Mouse (Mus musculus): Measurements from ENCODE around the gene Slc9a1.

Gene Slc9a1

DNA sequence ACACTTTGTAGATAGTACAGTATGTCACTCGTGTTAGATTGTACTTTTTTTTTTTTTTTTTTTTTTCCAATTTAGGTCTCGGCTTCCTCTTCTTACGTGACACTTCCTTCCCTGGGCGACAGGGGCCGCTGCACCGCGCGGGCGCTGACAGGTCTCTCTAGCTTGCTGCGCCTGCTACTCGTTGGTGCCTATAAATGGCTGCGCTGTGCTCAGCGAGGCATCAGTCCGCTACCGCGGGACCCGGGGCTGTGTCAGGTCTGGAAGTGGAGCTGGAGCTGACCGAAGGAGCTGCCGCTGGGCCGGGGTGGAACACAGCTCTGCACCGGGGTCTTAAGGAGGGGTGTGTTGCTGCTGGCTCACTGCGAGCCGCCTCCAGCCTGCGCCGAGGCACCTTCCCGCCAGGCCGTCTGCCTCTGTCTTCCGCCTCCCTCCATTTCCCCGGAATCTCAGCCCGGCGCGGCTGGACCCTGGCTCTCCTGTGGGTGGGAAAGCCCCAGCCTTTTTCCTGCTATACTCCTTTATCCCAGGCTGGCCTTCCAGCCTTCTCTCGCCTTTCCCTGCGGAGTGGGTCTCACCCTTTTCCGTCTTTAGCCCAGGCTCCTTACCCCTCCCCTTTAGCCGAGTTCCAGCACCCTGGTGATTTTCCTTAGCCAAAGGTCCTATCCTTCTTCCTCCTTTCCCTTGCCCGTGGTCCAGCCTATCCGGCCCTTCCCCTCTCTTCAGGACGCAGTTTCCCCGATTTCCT is at the start of gene Slc9a1:
Gene Slc9a1, plus strand, starts transcription at position 154 of the 745 bp plus-strand sequence.
- DNase-seq (ENCODE audit: low read depth, low spot score) = peak; percentile 88

GRCm38 (mm10) chr4:133328129-133328528 is 41.4 kb upstream of the Slc9a1 start:
- no peak for DNase-seq (ENCODE audit: low read depth, low spot score)

GRCm38 (mm10) chr4:133330296-133330695 is 39.2 kb upstream of the Slc9a1 start:
- DNase-seq (ENCODE audit: low read depth, low spot score) = no peak

GRCm38 (mm10) chr4:133333306-133333705 is 36.2 kb upstream of the Slc9a1 start:
- no peak for DNase-seq (ENCODE audit: low read depth, low spot score)

GRCm38 (mm10) chr4:133337833-133338520 is 31.5 kb upstream of the Slc9a1 start:
- DNase-seq (ENCODE audit: low read depth, low spot score) = no peak

DNA sequence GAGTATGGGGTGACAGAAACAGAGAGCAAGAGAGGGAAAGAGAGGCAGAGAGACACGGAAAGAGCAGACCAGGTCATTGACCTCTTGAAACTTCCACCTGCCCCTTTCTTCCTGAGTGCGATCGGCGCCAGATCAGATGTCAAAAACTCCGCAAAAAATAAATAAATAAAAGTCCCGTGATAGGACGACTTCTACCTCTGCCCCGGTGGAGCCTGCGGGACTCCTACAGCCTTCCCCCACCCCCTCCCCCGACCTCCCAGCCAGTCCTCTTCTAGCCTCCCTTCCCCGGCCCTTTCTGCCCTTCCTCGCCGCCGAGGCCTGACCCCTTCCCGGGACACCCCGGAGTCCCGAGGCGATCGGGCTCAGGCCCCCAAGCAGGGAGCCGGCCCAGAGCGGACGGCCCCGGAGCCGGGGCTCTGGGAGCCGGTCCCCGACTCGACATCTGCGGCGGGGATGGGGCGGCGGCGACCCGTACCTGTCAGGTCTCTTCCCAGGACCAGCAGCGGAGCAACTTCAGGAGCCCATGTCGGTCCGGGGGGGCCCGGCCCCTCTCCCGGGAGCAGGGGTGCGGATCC is 30.9 kb upstream of the Slc9a1 start:
- peak; percentile 22 for DNase-seq (ENCODE audit: low read depth, low spot score)

GRCm38 (mm10) chr4:133339148-133339749 is 30.3 kb upstream of the Slc9a1 start:
- peak; percentile 89 for DNase-seq (ENCODE audit: low read depth, low spot score)

- DNase-seq (ENCODE audit: low read depth, low spot score) = no peak
These were observed 29.3 kb upstream of the Slc9a1 start for GRCm38 (mm10) chr4:133340217-133340616.

GRCm38 (mm10) chr4:133344112-133344511 is 25.4 kb upstream of the Slc9a1 start:
- DNase-seq (ENCODE audit: low read depth, low spot score) = no peak

DNA sequence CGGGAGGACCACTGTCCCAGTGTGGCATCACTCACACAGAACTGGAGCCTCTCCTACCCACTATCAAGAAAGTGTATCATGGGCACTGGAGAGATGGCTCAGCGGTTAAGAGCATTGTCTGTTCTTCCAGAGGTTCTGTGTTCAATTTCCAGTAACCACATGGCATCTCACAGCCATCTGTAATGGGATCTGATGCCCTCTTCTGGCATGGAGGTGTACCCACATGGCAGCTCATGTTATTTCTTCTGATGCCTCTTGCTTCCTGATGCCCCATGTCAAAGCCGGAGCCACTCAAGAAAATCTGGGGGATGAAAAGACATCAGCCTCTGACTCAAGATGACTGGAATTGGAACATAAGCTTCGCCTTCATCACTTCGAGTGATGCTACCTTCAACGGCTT is 23.8 kb upstream of the Slc9a1 start:
- no peak for DNase-seq (ENCODE audit: low read depth, low spot score)

GRCm38 (mm10) chr4:133346577-133346976 is 22.9 kb upstream of the Slc9a1 start:
- no peak for DNase-seq (ENCODE audit: low read depth, low spot score)

- DNase-seq (ENCODE audit: low read depth, low spot score) = no peak
These were observed 21.9 kb upstream of the Slc9a1 start for GRCm38 (mm10) chr4:133347624-133348023.

DNA sequence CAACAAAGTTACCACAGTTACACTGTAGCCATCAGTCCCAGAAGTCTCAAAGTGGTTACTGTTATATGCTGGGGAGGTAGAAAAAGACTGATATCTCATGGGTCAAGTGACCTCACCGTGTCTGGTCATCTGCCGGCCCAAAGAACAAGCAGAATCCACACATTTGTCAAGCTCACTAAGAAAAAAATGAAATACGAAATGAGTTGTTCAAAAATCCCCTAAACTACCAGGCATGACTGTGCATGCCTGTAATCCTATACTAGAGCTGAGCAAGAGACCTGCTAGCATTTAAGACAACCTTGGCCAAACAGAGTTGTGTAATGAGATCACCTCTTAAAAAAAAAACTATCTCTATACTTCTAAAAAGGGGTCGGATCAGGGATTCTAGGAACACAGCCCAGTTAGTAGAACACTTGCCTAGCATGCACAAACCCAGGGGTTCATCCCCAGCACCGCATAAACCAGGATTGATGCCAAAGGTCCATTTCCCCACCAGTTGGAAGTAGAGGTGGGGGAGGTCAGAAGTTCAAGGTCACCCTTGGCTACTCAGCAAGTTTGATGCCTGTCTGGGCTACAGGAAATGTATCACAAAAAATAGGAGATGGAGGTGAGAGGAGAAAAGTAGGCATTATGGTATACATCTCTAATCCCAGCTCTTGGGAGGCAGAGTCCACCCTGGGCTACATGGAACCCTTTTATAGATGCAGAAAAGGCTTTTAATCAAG is 21.3 kb upstream of the Slc9a1 start:
- no peak for DNase-seq (ENCODE audit: low read depth, low spot score)

GRCm38 (mm10) chr4:133352797-133353196 is 16.7 kb upstream of the Slc9a1 start:
- DNase-seq (ENCODE audit: low read depth, low spot score) = no peak

- DNase-seq (ENCODE audit: low read depth, low spot score) = no peak
These were observed 15.8 kb upstream of the Slc9a1 start, which contains the start of gene Wdtc1 for GRCm38 (mm10) chr4:133353367-133354365. Gene Wdtc1, minus strand, starts transcription at chr4:133353481.

DNA sequence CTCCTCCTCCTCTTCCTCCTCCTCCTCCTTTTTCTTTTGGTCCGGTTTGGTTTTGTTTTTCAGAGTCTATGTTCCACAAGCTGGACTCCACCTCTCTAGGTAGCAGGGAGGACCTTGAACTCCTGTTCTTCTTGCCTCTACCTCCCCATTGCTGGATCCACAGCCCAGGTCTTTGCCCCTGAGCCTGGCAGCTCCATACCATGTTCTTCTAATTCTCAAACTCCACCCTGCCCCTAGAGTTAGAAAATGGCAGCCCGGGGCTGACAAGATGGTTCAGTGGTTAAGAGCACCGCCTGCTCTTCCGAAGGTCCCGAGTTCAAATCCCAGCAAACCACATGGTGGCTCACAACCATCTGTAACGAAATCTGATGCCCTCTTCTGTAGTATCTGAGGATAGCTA is 14.9 kb upstream of the Slc9a1 start:
- no peak for DNase-seq (ENCODE audit: low read depth, low spot score)

DNA sequence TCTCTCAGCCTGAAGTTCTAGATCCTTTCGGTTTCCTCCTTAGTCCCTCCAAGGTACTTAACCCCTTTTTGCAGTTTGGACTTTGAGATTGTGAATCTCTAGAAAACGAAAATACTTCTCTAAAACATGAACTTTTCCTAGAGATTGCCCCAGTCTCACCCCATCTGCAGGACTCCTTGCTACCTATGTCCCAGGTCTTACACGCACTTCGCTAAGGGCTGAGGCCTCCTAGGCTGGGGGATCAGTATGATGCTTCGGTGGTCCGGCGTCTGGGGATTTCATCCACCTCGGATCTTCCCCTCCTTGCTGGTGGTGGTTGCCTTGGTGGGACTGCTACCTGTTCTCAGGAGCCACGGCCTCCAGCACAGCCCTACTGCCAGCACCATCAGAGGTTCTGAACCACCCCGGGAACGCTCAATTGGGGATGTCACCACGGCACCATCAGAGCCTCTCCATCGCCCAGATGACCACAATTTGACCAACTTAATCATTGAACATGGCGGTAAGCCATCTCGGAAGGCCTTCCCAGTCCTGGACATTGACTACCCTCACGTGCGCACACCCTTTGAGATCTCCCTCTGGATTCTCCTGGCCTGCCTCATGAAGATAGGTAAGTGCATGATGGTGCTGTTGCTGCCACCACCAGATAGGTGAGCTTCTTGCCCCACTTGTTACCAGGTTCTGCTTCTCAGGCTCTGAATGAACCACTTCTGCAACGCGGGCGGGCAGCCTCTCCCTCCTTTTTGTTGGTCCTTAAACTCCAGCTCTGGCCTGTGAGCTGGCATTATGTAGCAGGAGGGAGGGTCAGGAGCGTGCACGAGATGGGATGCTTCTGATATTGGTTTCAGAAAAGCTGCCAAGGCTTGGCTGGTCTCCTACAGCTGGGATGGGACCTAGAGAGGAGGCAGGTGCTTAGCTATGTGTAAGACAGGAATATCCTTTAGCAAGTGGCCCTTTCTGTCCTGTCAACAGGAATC is 1.1 kb downstream of the Slc9a1 start:
- DNase-seq (ENCODE audit: low read depth, low spot score) = no peak

- DNase-seq (ENCODE audit: low read depth, low spot score) = no peak
These were observed 2.2 kb downstream of the Slc9a1 start for GRCm38 (mm10) chr4:133371621-133372277.

DNA sequence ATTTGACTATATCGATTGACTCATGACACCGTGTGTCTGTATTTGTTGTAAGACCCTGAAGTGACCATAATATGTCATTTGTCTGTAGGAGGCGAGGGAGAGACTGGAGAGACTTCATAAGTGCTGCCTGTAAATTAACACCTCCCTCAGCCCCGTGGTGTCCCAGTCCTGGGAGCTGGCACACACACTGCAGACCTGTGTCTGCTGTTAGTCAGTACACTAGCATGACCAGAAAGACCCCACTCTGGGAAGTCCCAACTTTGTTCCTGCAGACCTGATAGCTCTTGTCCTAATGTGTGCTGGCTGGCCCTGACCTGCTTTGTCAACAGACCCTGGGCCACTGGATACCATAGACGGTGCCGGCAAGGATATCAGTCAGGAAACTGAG is 2.8 kb downstream of the Slc9a1 start:
- DNase-seq (ENCODE audit: low read depth, low spot score) = no peak

Measured in embryo, embryonic 11.5 days (tissue).